Mouse (Mus musculus) cerebral cortex, adult 2 months (tissue): ENCODE data around the gene Slain1.

Source experiments
- WGBS: fragments of 180-500 bp; shearing (Covaris S2); methylation state at CpG from one replicate; pipeline ENCODE4 v1.1.7; 2018; 5-methylcytosine and 5-hydroxymethylcytosine counted together

Slain1 gene

DNA sequence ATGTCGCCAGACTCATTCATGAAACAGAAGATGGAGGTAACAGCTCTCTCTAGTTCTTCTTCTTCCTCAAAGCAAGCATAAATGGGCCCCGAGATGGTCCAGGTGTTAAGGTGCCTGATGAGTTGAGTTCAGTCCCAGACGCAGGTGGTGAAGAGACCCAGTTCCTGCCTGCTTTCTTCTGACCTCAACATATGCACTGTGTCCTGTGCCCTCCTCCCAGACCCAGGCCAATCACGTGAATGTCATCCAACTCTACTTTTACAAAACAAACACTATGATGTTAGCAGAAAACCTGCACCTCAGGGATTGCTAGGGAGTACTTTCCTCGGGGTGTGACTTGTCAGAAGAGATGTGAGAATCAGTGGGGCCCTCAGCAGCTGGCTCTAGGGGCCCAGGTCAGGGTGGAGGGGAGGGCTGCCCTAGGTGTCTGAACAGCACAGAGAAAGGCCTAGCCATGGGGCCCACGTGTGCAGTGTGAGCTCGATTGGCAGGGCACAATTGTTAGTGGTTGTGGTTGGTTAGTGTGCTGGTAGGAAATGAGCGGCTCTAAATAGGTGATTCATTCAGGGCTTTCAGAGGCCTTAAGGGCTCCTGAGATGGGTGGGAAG is 16.4 kb downstream of the Slain1 start:
- WGBS, result 59% methylated on average over 8 of the region's 8 CpGs

DNA sequence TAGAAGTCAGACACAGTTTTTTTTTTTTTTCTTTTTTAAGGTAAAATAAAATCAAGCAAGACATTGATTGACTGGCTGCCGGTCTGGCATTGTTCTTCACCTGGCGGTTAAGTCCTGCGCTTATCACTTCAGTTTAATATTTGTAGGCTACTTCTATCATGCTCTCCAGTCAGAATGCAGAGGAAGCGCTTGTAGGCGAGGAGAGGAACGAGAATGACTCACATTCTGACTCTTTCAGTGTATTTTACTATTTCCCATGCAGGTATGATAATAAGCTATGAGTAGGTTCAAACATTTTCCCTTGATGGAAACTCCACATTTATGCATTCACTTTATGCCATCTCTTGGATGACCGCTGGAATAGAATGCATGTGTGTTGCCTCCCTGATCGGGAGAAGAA is 17.0 kb downstream of the Slain1 start:
- 66% methylated on average over 8 of the region's 8 CpGs for WGBS

DNA sequence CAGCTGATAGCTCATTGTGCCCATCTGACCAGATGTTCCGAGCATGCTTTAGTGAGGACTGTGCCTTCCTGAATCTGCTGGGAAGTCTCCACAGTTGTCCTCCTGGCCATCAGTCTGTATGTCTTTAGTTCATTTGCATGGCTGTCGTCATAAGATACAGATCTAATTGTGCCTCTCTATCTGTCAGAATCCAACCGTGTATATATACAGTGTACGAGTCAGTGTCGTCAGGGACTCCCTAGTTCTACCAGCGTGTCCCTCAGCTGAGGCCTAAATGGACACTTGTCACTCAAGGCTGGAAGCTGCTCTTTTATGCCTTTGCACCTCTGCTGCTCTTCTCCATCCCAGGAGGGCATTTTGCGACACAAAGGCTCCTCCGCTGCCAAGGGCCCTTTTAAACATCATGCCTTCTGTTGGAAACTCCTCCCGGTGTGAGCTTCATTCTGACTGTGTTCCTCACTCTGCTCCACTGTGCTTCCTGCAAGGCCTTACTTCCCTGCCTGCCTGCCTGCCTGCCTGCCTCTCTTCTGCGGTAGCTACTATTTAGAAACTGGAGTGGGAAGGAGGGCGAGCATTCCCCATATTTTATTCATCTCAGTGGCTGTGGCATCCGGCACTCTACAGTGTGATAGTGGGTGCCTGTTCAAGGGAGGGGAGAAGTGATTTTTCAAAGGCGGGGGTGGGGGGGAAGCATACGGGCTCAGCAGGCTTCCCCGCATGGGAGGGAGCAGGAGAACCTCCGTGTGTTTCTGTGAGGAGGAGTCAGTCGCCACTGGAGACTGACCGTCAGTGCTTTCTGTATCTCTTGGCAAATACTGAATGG is 29.6 kb downstream of the Slain1 start:
- 21% methylated on average over 18 of the region's 18 CpGs for WGBS

DNA sequence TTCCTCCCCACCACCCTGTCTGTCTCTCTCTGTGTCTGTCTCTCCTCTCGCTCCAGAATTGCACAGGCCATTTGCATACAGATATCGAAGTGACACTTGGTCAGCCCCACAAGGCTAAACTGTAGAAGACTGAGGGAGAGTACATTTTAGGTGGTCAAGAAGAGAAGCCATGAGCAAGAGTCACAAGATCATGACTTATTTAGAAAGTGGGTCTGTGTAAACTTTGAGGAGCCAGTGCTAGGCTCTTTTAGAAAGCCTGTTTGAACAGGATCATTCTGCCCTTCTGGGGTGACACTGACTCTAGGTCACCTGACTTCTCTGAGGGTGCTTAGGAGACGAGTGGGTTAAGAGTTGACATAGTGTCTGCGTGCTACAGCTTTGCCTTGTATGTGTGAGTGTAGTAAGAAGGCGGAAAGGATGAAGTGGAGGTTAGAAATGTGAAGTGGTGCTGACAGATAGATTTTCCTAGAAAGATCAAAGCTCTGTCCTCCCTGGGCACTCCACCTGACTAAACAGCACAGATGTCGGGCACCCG is 30.3 kb downstream of the Slain1 start:
- 38% methylated on average over 7 of the region's 7 CpGs for WGBS

DNA sequence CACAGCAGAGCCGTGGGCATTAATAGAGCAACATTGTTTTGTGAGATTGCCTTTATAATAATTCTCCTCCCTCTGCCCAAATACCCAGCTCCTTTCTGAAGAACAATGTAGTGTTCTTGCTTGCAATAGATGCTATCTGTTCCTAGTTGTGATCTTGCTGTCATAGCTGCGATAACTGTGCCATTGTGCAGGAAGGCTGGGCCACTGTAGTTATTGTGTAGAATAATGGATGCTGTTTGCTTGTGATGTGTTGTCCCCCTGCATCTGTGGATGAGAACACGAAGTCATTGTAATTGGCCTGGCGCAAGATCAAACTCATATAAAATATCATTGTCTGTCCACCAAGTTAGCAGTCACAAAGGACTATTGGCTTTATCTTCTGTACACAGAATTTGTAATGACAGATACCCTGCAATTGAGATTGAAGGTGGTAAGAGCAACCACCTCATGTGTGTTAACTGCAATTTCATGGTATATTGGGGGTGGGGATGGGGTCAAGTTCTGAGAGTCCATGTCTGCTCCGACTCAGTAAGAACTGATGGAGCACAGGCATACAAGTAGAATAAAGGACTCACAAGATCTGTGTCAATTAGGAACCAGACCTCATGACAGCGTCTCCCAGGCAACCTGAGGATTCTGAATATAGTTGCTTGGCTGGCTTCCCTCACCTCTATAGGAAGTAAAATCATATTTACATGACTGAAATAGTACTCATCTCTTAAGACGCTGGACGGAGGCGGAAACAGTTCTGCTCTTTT is 32.8 kb downstream of the Slain1 start:
- 52% methylated on average over 9 of the region's 9 CpGs for WGBS

DNA sequence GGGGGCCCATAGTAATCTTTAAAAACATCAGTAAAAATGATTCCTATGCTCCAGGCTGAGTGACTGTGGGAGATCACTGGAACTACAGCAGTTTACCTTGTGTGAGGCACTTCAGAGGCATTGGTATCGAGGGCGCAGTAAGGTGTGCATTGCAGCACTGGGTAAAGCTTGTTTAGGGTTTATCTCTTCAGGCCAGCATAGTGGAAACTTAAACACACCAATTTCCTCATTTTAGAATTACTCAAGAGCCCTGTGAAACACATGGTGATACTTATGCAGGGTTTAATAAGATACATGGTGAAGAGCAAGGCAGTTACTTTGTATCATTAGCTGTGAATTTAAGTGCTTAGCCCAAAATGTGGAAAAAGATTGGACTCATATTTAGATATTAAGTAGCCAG is 37.0 kb downstream of the Slain1 start:
- 92% methylated on average over 2 of the region's 2 CpGs for WGBS

DNA sequence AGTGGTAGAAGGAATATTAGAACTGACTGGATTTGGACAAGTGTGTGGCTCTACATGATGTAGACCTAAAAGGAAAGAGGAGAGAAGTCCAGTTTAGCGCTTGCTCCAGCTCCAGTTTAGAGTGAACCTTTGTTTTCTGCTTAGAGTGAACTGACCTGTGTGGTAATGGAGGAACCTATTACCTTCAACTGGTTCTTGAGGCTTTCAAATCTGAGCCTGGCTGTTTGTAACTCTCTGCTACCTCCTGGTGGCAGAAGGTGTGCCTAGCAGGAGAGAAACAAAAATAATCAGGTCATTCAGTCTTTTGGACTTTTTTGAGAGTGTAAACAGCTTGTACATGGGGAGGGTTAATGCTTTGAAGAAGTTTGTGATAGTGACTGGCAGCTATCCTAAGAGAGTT is 44.3 kb downstream of the Slain1 start:
- 37% methylated on average over 1 of the region's 1 CpGs for WGBS

DNA sequence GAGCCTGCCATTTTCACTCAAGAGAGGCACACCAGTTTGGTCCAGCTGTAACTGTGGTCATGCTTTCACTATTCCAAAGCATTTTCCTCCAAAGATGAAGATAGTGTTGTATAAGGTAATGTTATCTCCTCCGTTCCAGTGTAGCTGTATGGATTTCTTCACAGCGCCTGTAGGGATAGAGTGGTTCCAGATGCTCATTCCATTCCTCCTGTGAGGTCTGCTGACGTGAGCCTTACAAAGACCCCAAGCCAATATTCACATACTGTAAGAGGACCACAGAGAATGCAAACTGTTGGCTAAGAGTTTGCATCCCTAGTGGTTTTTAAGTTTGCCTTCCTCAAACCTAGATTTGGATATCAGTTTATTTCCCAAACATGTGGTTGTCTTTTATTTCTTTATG is 45.6 kb downstream of the Slain1 start:
- WGBS, result 84% methylated on average over 3 of the region's 3 CpGs

DNA sequence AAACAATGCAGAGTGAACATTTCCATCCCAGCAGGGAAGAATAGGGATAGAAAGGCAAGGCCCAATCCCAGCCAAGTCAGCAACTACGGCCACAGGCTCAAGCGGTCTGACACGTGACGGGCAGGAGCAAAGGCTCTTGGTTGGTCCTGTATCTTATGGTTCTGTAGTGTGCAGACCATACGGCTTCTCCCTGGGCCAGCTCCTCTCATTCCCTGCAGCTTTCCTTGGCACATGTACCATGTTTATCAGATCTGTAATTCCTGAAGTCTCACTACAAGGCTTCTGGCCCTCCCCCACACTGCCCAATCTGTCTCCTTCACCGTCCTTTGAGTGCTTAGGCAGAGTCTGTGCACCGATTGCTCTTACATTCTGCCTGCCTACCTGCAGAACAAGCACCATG is 47.1 kb downstream of the Slain1 start:
- WGBS, result 59% methylated on average over 7 of the region's 7 CpGs

DNA sequence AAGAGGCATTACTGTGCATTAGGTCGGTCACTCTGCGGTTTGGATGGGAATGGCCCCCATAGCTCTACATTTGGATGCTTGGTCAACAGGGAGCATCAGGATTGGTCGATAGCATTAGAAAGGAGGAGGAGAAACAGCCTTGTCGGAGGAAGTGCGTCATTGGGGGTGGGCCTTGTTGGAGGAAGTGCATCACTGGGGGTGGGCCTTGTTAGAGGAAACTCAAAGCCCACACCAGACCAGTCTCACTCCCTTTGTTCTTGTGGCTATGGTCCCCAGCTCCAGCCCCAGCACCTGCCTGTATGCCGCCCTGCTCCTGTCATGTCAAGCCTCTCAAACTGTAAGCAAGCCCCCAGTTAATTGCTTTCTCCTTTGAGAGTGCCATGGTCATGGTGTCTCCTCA is 49.3 kb downstream of the Slain1 start:
- 97% methylated on average over 6 of the region's 6 CpGs for WGBS

DNA sequence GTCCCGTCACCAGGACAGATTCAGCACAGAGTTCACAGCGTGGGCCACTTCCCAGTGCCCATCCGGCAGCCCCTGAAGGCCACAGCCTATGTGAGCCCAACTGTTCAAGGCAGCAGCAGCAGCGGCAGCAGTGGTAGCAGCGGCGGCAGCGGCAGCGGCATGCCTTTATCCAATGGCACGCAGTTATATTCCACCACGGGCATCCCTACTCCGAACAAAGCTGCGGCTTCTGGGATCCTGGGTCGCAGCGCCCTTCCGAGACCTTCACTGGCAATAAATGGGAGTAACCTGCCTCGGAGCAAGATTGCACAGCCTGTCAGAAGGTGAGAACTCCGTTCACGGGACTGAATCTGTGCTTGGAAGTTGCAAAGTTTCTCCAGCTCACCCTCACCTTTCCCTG is 52.5 kb downstream of the Slain1 start:
- 94% methylated on average over 18 of the region's 18 CpGs for WGBS

DNA sequence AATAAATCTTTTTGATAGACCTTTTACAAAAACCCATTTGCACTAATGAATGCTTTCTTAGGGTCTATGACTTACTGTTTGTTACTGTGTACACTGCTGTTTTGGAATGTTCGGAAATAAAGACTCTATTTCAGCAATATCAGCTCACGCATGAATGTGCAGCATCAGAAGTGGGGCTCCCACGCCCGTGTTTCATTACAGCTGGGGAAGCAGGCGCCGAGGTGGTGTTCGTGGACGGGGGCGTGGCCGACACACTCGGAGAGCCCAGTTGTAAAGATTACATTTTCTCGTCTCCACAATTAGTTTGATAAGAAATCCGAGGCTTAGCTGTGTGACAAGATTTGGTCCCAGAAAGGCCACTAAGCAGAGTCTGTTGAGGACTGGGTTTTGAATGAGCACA is 54.7 kb downstream of the Slain1 start:
- WGBS, result 45% methylated on average over 13 of the region's 13 CpGs

DNA sequence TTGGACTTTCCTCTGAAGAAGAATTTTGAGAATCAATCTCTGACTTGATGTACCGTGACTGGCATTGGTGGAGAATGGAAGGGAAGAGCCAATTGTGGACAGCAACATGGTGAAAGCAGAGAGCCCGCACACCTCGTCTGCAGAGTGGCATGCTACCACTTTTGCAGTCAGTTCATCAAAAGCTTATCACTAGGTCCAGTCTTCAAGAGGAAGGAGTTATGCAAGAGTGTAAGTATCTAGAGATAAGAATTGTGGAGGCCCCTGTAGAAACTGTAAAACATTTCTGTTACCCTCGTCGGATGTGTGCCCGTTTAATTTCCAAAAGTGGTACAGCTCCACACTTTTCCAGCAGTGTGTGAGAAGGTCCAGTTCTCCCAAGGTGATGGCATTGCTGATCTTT is 56.3 kb downstream of the Slain1 start:
- WGBS, result 87% methylated on average over 6 of the region's 6 CpGs

DNA sequence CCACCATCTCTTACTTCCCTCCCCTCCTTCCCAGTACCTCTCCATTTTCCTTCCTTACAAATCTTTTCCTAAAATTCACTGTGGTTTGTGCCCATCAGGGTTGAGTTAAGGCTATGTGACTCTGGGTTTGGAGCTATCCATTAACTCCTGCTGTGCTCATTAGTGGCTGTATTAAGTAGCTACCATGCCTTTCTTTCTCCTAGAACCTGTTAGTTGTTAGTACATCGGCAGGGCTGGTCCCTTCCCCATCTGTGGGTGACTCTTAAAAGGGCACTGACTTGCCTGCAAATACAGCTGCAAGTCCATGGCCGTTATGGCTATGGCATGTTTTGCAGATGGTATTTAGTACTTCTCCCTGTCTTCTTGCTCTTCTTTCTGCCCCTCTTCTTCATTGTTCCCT is 58.6 kb downstream of the Slain1 start:
- WGBS, result 47% methylated on average over 2 of the region's 2 CpGs

DNA sequence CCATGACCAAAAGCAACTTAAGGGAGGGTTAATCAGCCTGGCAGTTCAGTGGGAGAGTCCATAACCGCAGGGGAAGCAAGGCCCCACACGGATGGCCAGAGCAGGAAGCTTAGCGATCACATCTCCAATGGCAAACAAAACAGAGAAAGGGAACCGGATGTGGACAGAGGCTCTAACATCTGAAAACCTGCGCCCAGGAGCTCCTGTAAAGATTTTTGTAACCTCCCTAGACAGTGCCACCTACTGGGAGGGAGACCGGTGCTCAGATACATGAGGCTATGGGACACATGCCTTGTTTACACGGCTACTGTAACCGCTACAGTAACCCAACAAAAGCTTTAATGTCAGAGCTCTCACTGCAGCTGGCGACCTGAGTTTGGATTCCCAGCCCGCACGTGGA is 59.2 kb downstream of the Slain1 start:
- WGBS, result 74% methylated on average over 11 of the region's 11 CpGs

DNA sequence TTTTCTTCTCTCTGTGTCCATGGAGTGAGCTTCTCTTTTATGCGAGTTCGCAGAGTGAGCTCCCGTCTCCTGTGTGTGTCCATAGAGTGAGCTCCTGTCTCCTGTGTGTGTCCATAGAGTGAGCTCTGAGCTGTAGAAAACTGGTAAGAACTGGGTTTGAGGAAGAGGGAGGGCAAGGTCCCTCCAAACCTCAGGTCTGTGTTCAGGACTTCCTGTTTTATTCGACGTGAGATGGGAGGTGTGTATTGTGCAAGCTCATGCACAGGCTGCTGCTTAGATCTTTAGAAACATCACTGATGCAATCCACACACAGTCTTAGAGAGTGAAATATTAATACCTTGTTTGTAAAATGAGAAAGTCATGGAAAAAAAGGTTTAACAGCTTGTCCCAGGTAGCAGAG is 63.0 kb downstream of the Slain1 start:
- 90% methylated on average over 5 of the region's 5 CpGs for WGBS

DNA sequence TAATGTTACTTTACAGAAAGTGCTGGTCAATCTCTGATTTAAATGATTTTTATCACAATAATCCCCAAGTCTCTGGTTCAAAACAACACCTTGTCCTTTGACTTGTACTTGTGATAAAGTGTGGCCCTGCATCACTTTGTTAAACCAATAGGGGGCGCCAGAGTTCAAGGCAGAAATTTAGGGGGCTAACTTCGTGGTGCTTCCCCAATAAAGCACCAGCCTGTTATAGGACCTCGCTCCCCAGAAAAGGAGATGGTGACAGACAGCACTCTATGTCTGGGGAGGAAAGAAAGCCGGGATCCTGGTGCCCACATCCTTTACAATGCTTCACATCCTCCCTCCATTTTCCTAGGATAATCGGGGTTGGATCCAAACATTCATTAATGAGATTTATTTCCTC is 67.5 kb downstream of the Slain1 start:
- 33% methylated on average over 5 of the region's 5 CpGs for WGBS

DNA sequence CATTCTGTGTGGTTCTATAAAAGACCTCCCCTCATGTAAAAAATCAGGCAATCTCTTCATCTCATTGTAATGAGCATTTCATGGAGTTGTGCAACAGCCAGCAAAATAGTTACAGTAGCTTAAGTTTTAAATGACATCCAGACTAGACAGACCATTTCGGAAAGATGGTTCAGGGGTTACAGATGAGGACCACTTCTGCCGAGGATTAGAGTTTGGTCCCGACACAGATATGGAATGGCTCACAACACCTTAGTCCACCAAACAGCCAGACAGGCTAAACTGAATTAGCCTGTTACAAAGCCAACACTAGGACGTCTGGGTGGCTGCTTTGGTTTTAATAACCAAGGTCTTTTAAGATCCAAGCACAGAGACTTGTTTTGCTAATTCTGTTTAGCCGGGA is 68.0 kb downstream of the Slain1 start:
- 65% methylated on average over 5 of the region's 5 CpGs for WGBS

DNA sequence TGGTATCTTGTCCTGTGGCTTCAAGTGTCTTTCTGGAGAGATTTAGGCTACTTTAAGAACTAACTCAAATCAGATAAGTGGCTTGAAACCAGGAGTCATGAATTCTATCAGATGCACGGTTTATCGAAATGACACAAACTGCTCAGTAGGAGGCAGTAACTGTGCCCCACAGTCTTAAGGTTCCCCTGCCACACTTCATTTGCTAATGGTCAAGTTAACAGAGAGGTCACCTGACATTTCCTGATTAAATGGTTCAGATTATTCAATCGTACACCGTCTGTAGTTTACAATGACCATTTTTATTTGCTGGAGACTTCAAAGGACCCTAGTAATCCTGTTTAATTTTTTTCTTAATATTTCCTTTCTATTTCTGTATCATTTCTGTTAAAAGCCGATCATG is 68.4 kb downstream of the Slain1 start:
- WGBS, result 24% methylated on average over 5 of the region's 5 CpGs

DNA sequence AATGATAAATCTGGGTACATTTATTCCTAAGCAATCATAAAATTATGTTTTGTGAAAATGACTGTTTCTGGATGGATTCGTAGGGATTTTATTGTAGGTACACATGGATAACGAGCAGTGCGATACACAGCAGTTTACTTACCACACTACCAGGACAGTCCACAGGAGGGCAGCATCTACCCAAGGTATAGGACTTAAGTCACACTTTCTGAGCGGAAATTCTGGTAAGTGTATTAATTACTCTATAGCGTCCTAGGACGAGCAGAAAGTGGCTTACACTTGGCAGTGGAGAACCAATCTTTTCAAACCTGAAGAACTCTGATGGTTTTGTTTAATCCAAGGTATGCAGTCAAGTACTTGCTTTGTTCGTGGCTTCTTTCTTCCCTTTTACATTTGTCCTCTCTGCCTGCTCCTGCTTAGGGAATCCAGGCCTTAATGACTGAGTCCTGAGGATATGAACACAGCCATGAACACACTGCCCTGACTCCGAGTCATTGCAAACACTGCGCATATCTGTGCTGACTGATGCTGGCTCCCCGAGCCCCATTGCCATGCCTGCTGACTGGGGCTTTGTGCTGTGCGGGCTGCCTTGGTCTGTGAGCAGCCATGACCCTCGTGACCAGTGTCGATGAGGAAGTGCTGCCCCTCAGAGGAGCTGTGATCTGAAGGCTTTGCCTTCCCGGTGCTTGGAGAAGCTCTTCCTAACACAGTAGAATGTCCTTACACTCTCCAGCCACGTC is 69.0 kb downstream of the Slain1 start:
- WGBS, result 22% methylated on average over 15 of the region's 15 CpGs

DNA sequence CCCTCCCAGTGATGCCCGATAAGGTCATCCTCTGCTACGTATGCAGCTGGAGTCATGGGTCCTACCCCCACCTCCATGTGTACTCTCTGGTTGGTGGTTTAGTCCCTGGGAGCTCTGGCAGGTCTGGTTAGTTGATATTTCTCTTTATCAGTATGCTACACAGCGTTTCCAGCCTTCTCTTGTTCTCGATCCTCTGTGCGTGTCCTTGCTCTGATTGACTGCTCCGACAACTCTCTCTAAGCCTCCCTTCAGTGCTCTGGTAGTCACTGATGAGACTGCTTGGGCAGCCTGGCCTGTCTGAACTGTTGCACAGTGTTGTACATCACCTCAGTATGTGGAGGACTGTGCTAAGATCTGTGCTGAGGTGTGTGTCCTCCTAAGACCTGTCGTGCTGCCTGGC is 70.1 kb downstream of the Slain1 start:
- WGBS, result 82% methylated on average over 7 of the region's 7 CpGs
